Mouse (Mus musculus) forebrain, embryonic 15.5 days (tissue): ENCODE data around the gene Spon2. TPM values are rescaled to one million over a fixed set of nuclear protein-coding genes. Genes with fewer than 3 reads are reported as not detected.

Experiments
- ATAC-seq: fragments of 200-750 bp; cut with Nextera tagmentation; replicated peaks from 2 replicates; pipeline ENCODE4 v1.8.0; 2017; ENCODE audit warnings: mild to moderate bottlenecking, moderate TSS enrichment, moderate library complexity
- H3K27ac ChIP-seq: fragments of 300-500 bp; sonication (generic); replicated peaks from 2 replicates; pipeline ENCODE4 v1.5.1; 2015; ENCODE audit warnings: mild to moderate bottlenecking, inconsistent platforms
- H3K27me3 ChIP-seq: fragments of 300-500 bp; sonication (generic); 2 replicates; pipeline ENCODE4 v1.6.1; 2015; ENCODE audit warnings: inconsistent platforms
- H3K36me3 ChIP-seq: fragments of 300-500 bp; sonication (generic); 2 replicates; pipeline ENCODE4 v1.6.1; 2015; ENCODE audit warnings: mild to moderate bottlenecking, inconsistent platforms
- H3K4me1 ChIP-seq: fragments of 300-500 bp; sonication (generic); 2 replicates; pipeline ENCODE4 v1.6.1; 2015; ENCODE audit warnings: inconsistent platforms
- H3K4me2 ChIP-seq: fragments of 300-500 bp; sonication (generic); replicated peaks from 2 replicates; pipeline ENCODE4 v1.6.1; 2015; ENCODE audit warnings: mild to moderate bottlenecking, inconsistent platforms
- H3K4me3 ChIP-seq: fragments of 300-500 bp; sonication (generic); 2 replicates; pipeline ENCODE4 v1.5.1; 2015; ENCODE audit warnings: mild to moderate bottlenecking, inconsistent platforms
- H3K9ac ChIP-seq: fragments of 300-500 bp; sonication (generic); replicated peaks from 2 replicates; pipeline ENCODE4 v1.6.1; 2015; ENCODE audit warnings: mild to moderate bottlenecking, inconsistent platforms
- H3K9me3 ChIP-seq: fragments of 300-500 bp; sonication (generic); 2 replicates; pipeline ENCODE4 v1.6.1; 2016; ENCODE audit warnings: inconsistent platforms
- WGBS: fragments of 180-500 bp; shearing (Covaris S2); methylation state at CpG from one replicate; pipeline ENCODE4 v1.1.7; 2015; ENCODE audit warnings: mixed read lengths; 5-methylcytosine and 5-hydroxymethylcytosine counted together
- polyA plus RNA-seq: library from polyadenylated mRNA; unstranded; fragments of >200 nt; fragmentation: Nextera tagmentation; extraction: Ambion mirVana; gene quantifications from 2 replicates; pipeline ENCODE4 v1.2.1, GENCODE M21; 2015

The Spon2 gene
- polyA plus RNA-seq, 1 experiment from 2014 or later: 3.1 TPM

DNA sequence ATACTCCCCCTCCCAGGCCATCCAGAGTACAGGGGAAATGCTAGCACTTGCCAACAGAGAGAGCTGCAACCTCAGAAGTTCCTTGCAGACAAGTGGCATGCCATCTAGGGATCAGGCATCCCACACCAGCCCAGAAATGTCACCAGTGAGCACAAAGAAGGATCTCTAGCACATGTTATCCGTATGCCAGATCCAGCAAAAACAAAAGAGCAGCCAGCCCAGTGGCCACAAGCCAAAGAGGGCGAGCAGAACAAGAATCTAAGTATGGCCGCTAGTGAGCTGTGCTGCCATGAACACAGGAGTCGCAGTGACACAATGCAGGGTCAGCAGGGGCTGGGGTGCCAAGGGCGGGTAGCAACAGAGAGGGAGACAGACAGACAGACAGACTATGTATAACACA, 12.0 kb upstream of the Spon2 start:
- no peak overlapping the region for H3K4me2 ChIP-seq
- no peak overlapping the region for H3K4me3 ChIP-seq
- H3K27me3 ChIP-seq: no peaks in the 10 kb centered on the region
- 20% methylated on average over 5 of the region's 5 CpGs for WGBS
- no peaks in the 10 kb centered on the region for H3K9me3 ChIP-seq
- H3K36me3 ChIP-seq: no peaks in the 10 kb centered on the region
- no peak for ATAC-seq
- H3K27ac ChIP-seq: no peak overlapping the region
- no peak overlapping the region for H3K9ac ChIP-seq
- H3K4me1 ChIP-seq: peaks cover 6% of the 10 kb centered on the region; the same call in 1 of the 2 replicates

DNA sequence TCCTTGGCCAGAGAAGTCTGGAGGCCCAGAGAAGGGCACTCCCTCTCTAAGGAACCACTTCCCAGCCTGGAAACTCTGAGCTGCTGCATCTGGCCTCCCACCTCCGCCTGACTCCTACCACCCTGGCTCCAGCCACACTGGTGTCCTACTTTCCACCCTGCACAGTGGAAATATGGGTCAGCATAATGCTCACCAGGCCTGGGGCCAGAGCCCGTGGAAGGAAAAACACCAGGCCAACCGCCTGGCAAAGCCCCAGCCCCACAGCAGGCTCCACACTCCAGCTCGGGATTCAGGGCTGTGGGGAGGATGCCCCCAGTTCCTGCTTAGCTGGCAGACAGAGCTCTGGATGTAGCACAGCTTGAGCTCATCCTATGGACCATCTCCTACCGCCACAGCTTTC, 10.2 kb upstream of the Spon2 start:
- no peaks in the 10 kb centered on the region for H3K27me3 ChIP-seq
- ATAC-seq: no peak
- no peaks in the 10 kb centered on the region for H3K9me3 ChIP-seq
- no peak overlapping the region for H3K4me2 ChIP-seq
- H3K27ac ChIP-seq: no peak overlapping the region
- WGBS: 65% methylated on average over 5 of the region's 5 CpGs
- H3K4me1 ChIP-seq: peaks cover 6% of the 10 kb centered on the region; the same call in 1 of the 2 replicates
- no peak overlapping the region for H3K9ac ChIP-seq
- H3K4me3 ChIP-seq: no peak overlapping the region
- H3K36me3 ChIP-seq: no peaks in the 10 kb centered on the region

DNA sequence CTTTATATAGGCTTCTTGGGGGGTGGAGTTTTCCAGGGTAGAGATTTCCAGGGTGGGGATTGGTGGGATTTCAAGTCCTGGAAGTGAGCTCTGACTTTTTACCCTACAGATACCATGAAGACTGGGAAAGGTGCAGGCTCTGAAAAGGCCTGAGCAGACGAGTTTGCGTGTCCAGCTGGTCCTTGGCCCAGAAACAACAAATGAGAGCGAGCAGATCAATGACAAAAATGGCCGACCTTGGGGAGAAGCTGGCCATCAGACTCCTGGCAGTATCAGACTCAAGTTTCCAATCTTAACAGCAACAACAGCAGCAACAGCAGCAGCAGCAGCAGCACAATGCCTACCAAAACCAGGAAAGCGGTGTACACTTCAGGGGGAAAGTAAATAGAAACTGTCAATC, 7.4 kb upstream of the Spon2 start:
- ATAC-seq: no peak
- Histone ChIP-seq H3K36me3 (no peaks in the 10 kb centered on the region), H3K9me3 (no peaks in the 10 kb centered on the region), H3K27me3 (no peaks in the 10 kb centered on the region), H3K4me3 (no peak overlapping the region), H3K9ac (no peak overlapping the region), H3K27ac (no peak overlapping the region), H3K4me2 (no peak overlapping the region), H3K4me1 (peaks cover 6% of the 10 kb centered on the region; the same call in 1 of the 2 replicates)
- 87% methylated on average over 5 of the region's 5 CpGs for WGBS

DNA sequence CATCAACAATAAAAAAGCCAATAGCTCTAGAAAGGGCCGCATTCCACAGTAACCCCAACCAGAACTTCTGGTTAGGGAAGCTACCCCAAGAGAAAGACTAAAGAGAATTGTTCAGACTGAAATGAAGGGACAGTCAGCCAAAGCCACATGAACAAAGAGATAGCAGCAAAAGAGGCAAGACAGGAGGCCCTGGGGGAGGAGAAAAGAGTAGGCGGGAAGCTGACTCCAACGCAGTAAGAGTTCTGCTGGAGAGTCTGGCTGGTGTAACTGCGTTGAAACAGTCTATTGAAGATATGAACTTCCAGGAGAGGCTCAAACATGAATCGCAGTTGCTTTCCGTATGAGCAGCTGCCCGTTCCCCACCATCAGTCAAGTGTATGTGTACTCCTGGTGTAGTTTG, 6.2 kb upstream of the Spon2 start:
- no peaks in the 10 kb centered on the region for H3K9me3 ChIP-seq

DNA sequence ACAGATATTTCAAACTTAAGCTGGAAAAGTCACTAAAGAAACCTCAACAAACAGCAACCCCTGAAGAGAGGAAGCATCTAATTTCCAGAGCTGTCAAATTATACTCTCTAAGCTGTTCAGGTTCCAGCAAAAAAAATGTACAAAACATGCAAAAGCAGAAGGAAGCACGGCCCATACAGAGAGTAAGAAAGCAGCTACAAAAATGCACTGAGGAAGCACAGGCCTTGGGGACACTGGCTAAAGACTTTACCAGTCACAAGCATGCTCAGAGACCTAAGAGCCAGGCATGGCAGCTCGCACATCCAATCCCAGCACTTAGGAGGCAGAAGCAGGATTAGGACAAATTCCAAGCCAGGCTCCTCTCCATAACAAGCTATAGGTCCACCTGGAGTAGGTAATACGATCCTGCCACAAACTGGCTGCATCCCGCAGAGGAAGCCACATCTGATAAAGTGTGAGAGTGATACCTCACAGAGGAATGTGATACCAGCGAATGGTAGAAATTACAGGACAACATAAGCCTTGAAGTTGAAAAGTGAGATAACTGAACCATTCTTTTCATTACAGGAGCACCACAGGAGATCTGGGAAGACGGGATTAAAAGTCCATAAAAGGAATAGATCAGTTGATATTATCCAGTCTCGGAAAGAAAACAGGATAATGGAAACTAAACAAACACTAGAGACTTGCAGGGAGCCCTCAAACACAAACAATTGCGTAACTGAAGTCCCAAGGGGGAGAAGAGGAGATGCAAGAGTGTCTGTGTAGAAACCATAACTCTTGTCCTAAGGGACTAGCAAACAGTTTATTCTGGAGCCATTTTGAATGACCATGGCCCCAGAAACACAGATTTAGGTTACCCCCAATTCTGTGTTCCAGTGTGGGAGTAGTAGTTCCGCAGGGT, 4.8 kb upstream of the Spon2 start:
- no peaks in the 10 kb centered on the region for H3K9me3 ChIP-seq
- 70% methylated on average over 9 of the region's 9 CpGs for WGBS

More for the DNA sequence above, 6.2 kb upstream of the Spon2 start:
- H3K4me1 ChIP-seq: no peaks in the 10 kb centered on the region
- 83% methylated on average over 7 of the region's 7 CpGs for WGBS
- H3K4me2 ChIP-seq: no peak overlapping the region
- no peak overlapping the region for H3K9ac ChIP-seq
- H3K36me3 ChIP-seq: no peaks in the 10 kb centered on the region
- H3K27ac ChIP-seq: no peak overlapping the region
- ATAC-seq: no peak
- H3K4me3 ChIP-seq: no peak overlapping the region
- no peaks in the 10 kb centered on the region for H3K27me3 ChIP-seq

DNA sequence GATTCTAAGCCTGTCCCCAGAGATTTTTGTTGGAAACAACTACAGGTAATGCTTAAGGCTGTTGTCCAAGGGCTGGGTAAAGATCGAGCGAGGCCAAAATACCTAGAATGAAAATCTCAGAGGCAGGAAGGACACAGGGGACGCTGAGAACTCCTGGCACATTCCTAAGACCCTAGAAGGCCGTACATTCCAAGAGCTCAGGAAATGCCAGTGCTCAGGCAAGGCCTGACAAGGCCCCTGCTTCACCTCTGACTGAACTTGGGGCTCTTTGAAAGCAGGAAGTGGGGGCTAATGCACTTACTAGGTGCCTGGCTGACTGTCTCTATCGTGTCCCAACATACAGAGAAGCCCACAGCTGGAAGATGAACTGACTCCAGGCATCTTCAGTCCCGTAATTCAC, 4.1 kb upstream of the Spon2 start:
- no peak for ATAC-seq
- Histone ChIP-seq H3K4me3 (no peak overlapping the region), H3K9me3 (no peaks in the 10 kb centered on the region), H3K9ac (no peak overlapping the region), H3K4me2 (no peak overlapping the region), H3K36me3 (no peaks in the 10 kb centered on the region), H3K27me3 (no peaks in the 10 kb centered on the region), H3K27ac (no peak overlapping the region), H3K4me1 (no peaks in the 10 kb centered on the region)
- 81% methylated on average over 6 of the region's 6 CpGs for WGBS

More for the DNA sequence above, 4.8 kb upstream of the Spon2 start:
- H3K4me3 ChIP-seq: no peak overlapping the region
- no peak for ATAC-seq
- no peaks in the 10 kb centered on the region for H3K27me3 ChIP-seq
- no peak overlapping the region for H3K27ac ChIP-seq
- H3K4me2 ChIP-seq: no peak overlapping the region
- no peaks in the 10 kb centered on the region for H3K36me3 ChIP-seq
- no peaks in the 10 kb centered on the region for H3K4me1 ChIP-seq
- no peak overlapping the region for H3K9ac ChIP-seq

DNA sequence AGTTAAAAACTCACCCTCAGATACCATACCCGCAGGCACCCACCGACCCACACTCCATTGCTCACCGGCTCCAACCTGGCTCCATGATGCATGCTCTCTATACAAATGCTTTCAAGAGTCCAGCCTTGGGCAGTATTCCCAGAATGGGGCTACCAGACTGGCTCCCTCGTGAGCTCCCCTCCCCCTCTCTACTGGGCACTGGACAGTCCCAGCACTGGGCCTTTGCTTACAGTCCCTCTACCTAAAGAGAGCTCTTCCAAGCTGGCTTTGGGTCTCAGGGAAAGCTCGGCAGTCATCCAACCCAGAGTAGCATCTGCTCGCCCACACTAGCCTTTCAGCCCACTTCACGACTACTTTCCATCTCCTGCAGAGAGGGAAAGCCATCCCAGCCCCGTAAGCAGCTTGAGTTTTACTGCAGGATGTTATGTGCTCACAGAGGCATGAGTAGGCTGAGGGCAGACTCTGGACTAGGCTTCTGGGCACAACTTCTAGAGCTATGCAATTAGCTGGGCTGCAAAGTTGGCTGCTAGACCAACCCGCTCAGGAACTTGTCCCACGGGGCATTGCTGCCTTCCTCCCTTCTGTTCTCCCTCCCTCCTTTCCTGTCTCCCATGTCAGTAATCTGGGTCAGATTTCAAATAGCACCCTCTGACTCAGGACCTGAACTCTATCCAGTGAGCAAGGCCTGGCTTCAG, 2.2 kb upstream of the Spon2 start:
- WGBS: 80% methylated on average over 10 of the region's 10 CpGs
- Histone ChIP-seq H3K9me3 (no peaks in the 10 kb centered on the region), H3K4me1 (no peaks in the 10 kb centered on the region), H3K4me2 (no peak overlapping the region), H3K9ac (no peak overlapping the region), H3K4me3 (no peak overlapping the region), H3K36me3 (no peaks in the 10 kb centered on the region), H3K27ac (no peak overlapping the region), H3K27me3 (no peaks in the 10 kb centered on the region)
- no peak for ATAC-seq

DNA sequence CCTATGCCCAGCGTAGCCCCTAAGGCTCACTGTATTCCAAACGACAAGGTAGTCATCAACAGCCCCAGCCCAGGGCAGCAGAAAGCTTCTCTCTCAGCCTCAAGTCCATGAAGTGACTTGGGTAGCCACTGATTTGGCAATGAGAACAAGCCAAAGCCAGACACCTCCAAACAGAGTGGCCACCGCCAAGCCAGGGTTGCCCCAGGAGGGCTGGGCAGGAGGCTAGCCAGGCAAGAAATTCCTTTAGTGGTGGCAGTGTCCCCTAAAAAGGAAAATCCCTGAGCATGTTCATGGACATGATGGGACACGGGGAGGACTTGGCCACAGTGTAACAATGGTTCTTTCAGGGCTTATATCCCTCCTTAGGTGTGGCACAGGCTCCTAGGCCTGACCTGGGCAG, 1.6 kb upstream of the Spon2 start:
- no peaks in the 10 kb centered on the region for H3K4me1 ChIP-seq
- WGBS: 94% methylated on average over 4 of the region's 4 CpGs
- H3K4me3 ChIP-seq: no peak overlapping the region
- H3K9me3 ChIP-seq: no peaks in the 10 kb centered on the region
- no peak for ATAC-seq
- no peak overlapping the region for H3K27ac ChIP-seq
- H3K4me2 ChIP-seq: no peak overlapping the region
- no peaks in the 10 kb centered on the region for H3K27me3 ChIP-seq
- H3K9ac ChIP-seq: no peak overlapping the region
- H3K36me3 ChIP-seq: no peaks in the 10 kb centered on the region

DNA sequence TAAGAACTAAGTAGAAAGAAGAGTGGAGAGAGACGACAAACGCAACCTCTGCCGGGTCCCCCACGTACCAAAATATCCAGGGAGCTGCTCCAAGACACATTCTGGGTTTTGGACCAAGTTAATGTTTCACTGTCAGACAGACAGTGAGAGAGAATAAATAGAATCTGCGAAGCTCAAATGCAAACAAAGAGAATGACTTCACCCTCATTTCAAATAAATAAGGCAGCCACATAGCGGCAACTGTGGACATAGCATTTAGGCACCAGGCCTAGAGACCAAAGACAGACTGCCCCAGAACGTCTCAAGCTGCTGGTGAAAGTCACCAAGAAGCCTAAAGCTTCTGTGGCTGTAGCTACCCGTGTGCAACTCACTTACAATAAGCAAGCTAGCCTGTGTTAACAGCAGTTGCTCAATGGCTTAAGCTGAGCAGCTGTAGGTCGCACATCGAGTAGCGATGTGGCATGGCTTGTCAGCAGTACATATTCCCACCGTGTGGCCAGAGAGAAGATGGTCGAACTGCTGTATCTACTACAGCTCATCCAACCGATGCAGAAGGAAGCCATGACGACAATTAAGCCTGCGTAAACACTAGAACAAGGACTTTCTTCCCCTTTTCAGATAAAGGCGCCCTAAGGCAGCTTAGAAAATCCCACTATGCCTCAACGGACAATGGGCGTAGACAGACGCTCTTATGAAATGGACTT, 643 bp upstream of the Spon2 start:
- Histone ChIP-seq H3K27ac (no peak overlapping the region), H3K9me3 (no peaks in the 10 kb centered on the region), H3K36me3 (no peaks in the 10 kb centered on the region), H3K9ac (no peak overlapping the region), H3K27me3 (no peaks in the 10 kb centered on the region), H3K4me3 (no peak overlapping the region), H3K4me2 (no peak overlapping the region), H3K4me1 (no peaks in the 10 kb centered on the region)
- 73% methylated on average over 20 of the region's 20 CpGs for WGBS
- no peak for ATAC-seq

DNA sequence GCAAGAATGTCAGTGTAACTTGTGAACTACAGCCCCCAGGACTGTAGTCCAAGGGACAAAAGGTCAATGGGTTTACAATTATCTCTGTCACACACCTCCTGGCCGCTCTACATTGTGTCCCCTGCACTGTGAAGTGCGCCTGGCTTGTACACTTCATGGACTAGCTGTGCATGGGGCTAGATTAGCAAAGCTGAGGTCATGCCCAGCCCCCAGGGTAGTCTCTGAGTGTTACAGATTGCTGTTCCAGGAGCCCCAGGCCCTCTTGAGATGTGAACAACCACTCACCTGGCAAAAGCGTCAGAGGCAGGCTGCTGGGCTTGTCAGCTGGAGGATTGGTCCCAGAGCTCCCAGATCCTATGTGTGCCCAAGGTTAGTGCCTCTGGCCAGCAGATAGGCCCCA, 592 bp downstream of the Spon2 start:
- no peak for ATAC-seq
- no peak overlapping the region for H3K27ac ChIP-seq
- 44% methylated on average over 3 of the region's 3 CpGs for WGBS
- no peak overlapping the region for H3K4me3 ChIP-seq
- no peaks in the 10 kb centered on the region for H3K36me3 ChIP-seq
- H3K27me3 ChIP-seq: no peaks in the 10 kb centered on the region
- H3K4me1 ChIP-seq: no peaks in the 10 kb centered on the region
- H3K9me3 ChIP-seq: no peaks in the 10 kb centered on the region
- H3K9ac ChIP-seq: no peak overlapping the region
- no peak overlapping the region for H3K4me2 ChIP-seq

DNA sequence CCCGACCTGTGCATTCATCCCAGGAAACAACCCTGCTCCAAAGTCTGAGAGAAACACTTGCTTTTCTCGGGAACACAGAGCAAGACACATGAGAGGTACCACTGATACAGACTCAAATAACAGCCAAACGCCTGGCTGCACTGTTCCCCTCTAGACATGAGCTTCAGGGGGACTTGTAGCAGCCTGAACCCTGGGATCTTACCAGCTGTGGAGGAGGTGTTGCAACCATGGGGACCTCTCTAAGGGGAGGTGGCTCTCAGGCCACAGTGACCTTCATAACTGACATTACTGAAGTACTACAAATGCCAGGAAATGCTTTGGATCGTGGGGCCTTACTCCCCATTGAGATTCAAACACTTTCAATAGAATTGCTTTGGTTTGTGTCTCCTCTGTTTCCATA, 3.5 kb downstream of the Spon2 start:
- H3K4me1 ChIP-seq: no peaks in the 10 kb centered on the region
- H3K9me3 ChIP-seq: no peaks in the 10 kb centered on the region
- 80% methylated on average over 4 of the region's 4 CpGs for WGBS

DNA sequence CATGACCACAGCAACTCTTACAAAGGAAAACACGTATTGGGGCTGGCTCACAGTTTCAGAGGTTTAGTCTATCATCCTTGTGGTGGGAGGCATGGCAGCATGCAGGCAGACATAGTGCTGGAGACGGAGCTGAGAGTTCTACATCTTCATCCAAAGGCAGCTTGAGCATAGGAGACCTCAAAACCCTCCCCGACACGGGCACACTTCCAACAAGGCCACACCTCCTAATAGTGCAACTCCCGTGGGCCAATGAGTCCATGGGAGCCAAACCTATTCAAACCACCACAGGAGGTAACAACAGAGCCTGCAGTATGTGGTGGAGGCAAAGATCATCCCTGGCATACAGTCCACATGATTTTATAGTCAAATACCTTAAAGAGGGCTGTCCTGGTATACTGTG, 7.0 kb downstream of the Spon2 start:
- no peak overlapping the region for H3K27ac ChIP-seq
- H3K4me2 ChIP-seq: no peak overlapping the region
- H3K9me3 ChIP-seq: no peaks in the 10 kb centered on the region
- WGBS: 82% methylated on average over 5 of the region's 5 CpGs
- no peaks in the 10 kb centered on the region for H3K4me1 ChIP-seq
- H3K27me3 ChIP-seq: no peaks in the 10 kb centered on the region
- no peak overlapping the region for H3K9ac ChIP-seq
- no peaks in the 10 kb centered on the region for H3K36me3 ChIP-seq
- no peak overlapping the region for H3K4me3 ChIP-seq
- ATAC-seq: no peak

More for the DNA sequence above, 3.5 kb downstream of the Spon2 start:
- H3K4me3 ChIP-seq: no peak overlapping the region
- ATAC-seq: no peak
- no peaks in the 10 kb centered on the region for H3K36me3 ChIP-seq
- H3K27me3 ChIP-seq: no peaks in the 10 kb centered on the region
- no peak overlapping the region for H3K27ac ChIP-seq
- H3K4me2 ChIP-seq: no peak overlapping the region
- H3K9ac ChIP-seq: no peak overlapping the region
